Mouse (Mus musculus): ENCODE results near the gene Mchr1. TPM values are rescaled to one million over a fixed set of nuclear protein-coding genes. Genes with fewer than 3 reads are reported as not detected.
"Not testable (repeated sequence)": the region's sequence is repeated elsewhere in the genome, so short reads cannot be mapped to it uniquely, and the experiment has no call there.

Mchr1 gene
- polyA plus RNA-seq, 1 experiment: 1.0 TPM

DNA sequence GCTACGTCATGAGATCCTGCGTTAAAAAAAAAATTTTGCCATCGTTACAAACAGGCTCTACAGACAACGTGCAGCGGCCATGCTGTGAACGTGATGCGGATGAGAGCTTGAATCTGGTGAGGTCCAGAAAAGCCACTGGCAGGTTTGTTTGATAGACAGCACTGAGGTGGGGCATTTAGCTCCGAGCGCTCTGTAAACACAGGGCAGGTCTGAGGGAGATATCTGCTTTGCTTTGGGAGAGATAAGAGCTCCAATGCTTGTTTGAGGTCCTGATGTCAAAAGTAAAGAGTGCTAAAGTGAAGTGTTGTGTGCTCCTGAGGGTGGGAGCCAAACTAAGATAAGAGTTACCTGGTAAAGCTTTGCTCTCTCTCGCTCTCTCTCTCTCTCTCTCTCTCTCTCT lies 38.1 kb upstream of the Mchr1 start:
- DNase-seq: no peak
- 69% methylated on average over 10 of the region's 10 CpGs for WGBS
- TF ChIP-seq POLR2A (IDR thresholded peaks at IDR 0.05; ENCODE audit: borderline replicate concordance, extremely low read depth, low read depth, low read length) (no peak), CTCF (IDR thresholded peaks at IDR 0.05; ENCODE audit: insufficient read depth, low read length) (no peak)
- Histone ChIP-seq H3K4me3 (replicated peaks; ENCODE audit: extremely low read depth, low read depth, low read length) (no peak overlapping the region), H3K4me1 (ENCODE audit: control insufficient read depth, insufficient read depth, low read length) (peaks cover 4% of the 10 kb centered on the region)

DNA sequence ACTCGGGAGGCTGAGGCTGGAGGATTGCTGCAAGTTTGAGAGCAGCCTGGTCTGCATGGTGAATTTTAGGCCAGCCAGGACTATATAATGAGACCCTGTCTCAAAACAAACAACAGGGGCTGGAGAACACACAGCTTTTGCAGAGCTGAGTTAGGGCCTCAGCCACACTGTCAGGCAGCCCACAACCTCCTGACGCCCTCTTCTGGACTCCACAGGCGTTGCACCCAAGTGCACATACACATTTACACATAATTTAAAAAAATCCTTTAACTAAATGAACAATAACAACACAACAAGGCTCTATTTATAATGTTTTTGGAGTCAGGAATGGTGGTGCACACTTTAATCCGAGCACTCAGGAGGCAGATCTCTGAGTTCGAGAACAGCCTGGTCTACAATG lies 36.9 kb upstream of the Mchr1 start:
- H3K4me1 ChIP-seq (ENCODE audit: control insufficient read depth, insufficient read depth, low read length): peaks cover 4% of the 10 kb centered on the region
- TF ChIP-seq CTCF (IDR thresholded peaks at IDR 0.05; ENCODE audit: insufficient read depth, low read length) (0 out of 2 replicates have a peak, but pooled peaks have one; percentile 29), POLR2A (IDR thresholded peaks at IDR 0.05; ENCODE audit: borderline replicate concordance, extremely low read depth, low read depth, low read length) (no peak)
- WGBS: 98% methylated on average over 5 of the region's 5 CpGs
- DNase-seq: no peak
- no peak overlapping the region for H3K4me3 ChIP-seq (replicated peaks; ENCODE audit: extremely low read depth, low read depth, low read length)

DNA sequence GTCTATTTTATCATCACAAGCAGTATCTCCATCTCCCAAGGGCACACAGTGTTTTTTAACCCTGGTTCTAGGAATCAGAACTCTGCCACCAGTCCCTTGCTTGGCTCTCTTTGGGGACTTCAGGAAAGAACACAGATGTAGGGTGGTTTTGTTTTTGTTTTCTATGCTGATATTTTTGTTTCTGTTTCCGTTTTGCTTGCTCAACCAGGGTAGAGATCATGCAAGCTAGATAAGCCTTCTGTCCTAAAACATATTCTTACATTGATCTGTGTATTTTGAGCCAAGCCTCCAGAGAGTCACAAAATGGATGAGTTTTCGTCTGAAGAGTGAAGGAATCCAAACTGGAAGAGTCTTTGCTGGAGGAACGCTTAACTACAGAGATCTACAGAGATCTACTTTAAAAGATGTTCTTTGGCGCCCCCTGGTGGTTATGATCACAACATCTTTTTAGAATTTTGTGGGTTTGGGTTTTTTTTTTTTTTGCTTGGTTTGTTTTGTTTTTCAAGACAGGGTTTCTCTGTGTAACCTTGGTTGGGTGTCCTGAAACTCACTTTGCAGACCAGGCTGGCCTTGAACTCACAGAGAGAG lies 35.8 kb upstream of the Mchr1 start:
- H3K4me1 ChIP-seq (ENCODE audit: control insufficient read depth, insufficient read depth, low read length): peaks cover 4% of the 10 kb centered on the region
- DNase-seq: peak; percentile 50
- TF ChIP-seq POLR2A (IDR thresholded peaks at IDR 0.05; ENCODE audit: borderline replicate concordance, extremely low read depth, low read depth, low read length) (no peak), CTCF (IDR thresholded peaks at IDR 0.05; ENCODE audit: insufficient read depth, low read length) (no peak)
- 8% methylated on average over 4 of the region's 4 CpGs for WGBS
- peak overlapping the region; percentile 63 for H3K4me3 ChIP-seq (replicated peaks; ENCODE audit: extremely low read depth, low read depth, low read length)

DNA sequence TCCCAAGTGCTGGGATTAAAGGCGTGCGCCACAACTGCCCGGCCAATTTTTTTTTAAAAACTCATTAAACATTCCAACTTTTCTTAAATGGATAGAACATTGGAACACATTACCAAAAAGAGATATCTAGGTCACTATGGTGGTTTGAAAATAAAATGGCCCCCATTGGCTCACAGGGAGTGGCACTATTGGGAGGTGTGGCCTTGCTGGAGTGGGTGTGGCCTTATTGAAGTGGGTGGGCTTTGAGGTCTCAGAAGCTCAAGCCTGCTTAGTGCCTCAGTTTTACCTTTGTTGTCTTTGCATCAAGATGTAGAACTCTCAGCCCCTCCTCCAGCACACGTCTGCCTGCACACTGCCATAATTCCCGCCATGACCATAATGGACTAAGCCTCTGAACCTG lies 32.8 kb upstream of the Mchr1 start:
- DNase-seq: no peak
- peaks cover 4% of the 10 kb centered on the region for H3K4me1 ChIP-seq (ENCODE audit: control insufficient read depth, insufficient read depth, low read length)
- no peak overlapping the region for H3K4me3 ChIP-seq (replicated peaks; ENCODE audit: extremely low read depth, low read depth, low read length)
- WGBS: 94% methylated on average over 5 of the region's 5 CpGs
- TF ChIP-seq POLR2A (IDR thresholded peaks at IDR 0.05; ENCODE audit: borderline replicate concordance, extremely low read depth, low read depth, low read length) (no peak), CTCF (IDR thresholded peaks at IDR 0.05; ENCODE audit: insufficient read depth, low read length) (no peak)

DNA sequence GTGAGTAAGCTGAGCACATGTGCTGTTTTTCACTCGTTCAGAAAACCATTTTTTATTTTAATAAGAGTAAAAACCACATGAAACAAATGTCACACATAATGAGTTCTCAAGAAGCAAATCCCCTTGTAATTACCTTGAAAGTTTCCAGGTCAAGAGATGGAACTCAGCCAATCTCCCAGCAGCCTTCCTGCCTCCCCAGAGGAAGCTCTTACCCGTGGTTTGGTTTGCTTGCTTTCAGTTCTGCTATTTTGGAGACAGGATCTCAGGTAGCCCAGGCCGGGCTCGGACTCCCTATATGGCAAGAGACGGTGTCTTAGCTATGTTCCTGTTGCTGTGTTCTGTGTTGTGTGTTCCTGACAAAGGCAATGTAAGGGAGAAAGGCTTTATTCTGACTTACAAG lies 24.8 kb upstream of the Mchr1 start:
- WGBS: 58% methylated on average over 5 of the region's 5 CpGs
- no peak for TF ChIP-seq CTCF (IDR thresholded peaks at IDR 0.05; ENCODE audit: insufficient read depth, low read length)
- no peak overlapping the region for H3K4me3 ChIP-seq (replicated peaks; ENCODE audit: extremely low read depth, low read depth, low read length)
- no peaks in the 10 kb centered on the region for H3K4me1 ChIP-seq (ENCODE audit: control insufficient read depth, insufficient read depth, low read length)
- no peak for DNase-seq

DNA sequence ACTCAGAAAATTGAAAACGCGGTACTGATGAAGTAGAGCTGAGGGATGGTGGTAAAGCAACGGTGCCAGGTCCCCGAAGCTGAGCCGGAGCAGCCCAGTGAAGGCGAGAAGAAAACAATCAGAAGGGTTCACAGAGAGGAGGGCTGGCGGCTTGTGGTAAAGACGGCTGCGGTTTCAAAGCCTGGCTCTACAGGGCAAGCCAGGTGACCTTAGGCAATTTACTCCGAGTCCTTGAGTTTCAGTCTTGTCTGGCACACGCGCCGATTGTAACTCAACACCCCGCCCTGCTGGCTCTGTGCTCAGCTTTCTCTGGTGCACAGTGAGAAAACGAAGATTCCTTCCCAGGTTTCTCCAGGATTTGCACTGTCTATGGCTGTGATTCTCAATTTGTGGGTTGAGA lies 22.3 kb upstream of the Mchr1 start:
- TF ChIP-seq POLR2A (IDR thresholded peaks at IDR 0.05; ENCODE audit: borderline replicate concordance, extremely low read depth, low read depth, low read length): no peak
- no peak for TF ChIP-seq CTCF (IDR thresholded peaks at IDR 0.05; ENCODE audit: insufficient read depth, low read length)
- H3K4me3 ChIP-seq (replicated peaks; ENCODE audit: extremely low read depth, low read depth, low read length): no peak overlapping the region
- H3K4me1 ChIP-seq (ENCODE audit: control insufficient read depth, insufficient read depth, low read length): no peaks in the 10 kb centered on the region
- 47% methylated on average over 15 of the region's 15 CpGs for WGBS
- DNase-seq: no peak

DNA sequence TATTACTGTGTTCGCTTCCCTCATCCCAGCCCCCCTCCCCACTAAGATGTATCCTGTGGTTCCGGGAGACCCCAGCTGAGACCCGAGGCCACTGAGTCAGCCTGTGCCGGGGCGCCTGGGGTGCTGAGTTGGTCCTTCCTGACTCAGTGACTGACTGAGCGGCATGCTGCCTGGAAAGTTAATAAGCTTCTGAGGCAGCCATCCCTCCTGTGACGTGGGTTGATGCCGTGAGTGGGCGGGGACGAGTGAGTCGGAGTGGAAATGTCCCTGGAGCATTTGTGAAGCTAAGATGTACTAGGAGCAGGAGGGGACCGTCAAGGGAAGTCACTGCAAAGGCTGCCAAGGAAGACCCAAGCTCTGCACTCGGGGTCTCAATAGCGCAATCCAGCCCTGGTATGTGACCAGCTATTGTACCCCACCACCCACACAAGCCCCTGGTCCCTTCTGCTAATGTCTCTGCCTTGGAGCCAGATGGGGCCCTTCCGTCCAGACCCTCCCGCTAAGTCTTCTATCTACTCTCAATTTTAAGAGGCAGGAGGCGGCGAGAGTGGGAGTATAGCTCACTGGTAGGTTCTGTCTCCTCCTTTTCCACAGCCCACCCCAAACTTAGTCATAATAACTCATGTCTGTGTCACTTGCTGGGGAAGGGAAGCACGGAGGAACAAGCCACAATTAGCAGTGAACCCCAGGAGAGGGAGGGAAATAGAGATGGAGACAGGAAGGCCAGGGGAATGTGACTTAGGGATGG lies 18.2 kb upstream of the Mchr1 start:
- TF ChIP-seq CTCF (IDR thresholded peaks at IDR 0.05; ENCODE audit: insufficient read depth, low read length) (no peak), POLR2A (IDR thresholded peaks at IDR 0.05; ENCODE audit: borderline replicate concordance, extremely low read depth, low read depth, low read length) (no peak)
- WGBS: 76% methylated on average over 19 of the region's 19 CpGs
- H3K4me1 ChIP-seq (ENCODE audit: control insufficient read depth, insufficient read depth, low read length): no peaks in the 10 kb centered on the region
- H3K4me3 ChIP-seq (replicated peaks; ENCODE audit: extremely low read depth, low read depth, low read length): no peak overlapping the region
- no peak for DNase-seq

DNA sequence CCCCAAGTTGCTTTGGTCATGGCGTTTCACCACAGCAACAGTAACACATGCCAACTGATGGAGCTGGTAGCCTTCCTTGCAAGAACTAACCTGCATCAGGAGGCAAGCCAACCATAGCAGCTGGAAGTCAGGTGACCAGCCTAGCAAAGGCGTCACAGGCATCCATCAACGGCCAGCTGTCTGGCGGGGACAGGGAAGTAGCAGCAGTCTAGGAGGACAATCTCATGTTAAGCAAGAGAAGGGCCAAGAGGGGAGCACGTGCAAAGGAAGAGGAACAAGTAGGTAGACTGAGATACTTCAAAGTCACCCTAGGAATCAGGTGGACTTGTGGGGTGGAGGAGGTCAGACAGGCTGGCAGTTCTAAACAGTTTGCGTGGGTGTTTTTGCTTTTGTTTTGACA lies 16.2 kb upstream of the Mchr1 start:
- no peak for DNase-seq
- TF ChIP-seq POLR2A (IDR thresholded peaks at IDR 0.05; ENCODE audit: borderline replicate concordance, extremely low read depth, low read depth, low read length): no peak
- no peak for TF ChIP-seq CTCF (IDR thresholded peaks at IDR 0.05; ENCODE audit: insufficient read depth, low read length)
- H3K4me3 ChIP-seq (replicated peaks; ENCODE audit: extremely low read depth, low read depth, low read length): no peak overlapping the region
- 46% methylated on average over 6 of the region's 6 CpGs for WGBS
- no peaks in the 10 kb centered on the region for H3K4me1 ChIP-seq (ENCODE audit: control insufficient read depth, insufficient read depth, low read length)

DNA sequence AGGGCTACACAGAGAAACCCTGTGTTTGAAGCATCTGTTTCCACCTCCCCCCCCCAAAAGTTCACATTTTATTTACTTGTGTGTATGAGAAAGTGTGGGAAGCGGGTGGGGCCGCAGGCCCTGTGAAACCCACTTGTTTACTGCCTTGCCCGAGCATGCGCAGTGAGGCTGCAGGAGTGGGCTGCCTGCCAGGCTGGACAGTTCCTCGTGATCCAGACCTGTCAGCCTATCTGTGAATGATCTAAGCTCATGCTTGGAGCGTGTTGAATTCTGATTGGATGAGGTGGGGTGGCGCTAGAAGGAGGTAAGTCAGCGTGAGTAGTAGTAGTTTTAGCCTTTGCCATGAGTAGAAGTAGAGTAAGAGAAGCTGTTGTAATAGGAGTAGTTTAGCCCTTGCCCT lies 15.2 kb upstream of the Mchr1 start:
- not testable (repeated sequence) for DNase-seq; H3K4me1 ChIP-seq (ENCODE audit: control insufficient read depth, insufficient read depth, low read length); H3K4me3 ChIP-seq (replicated peaks; ENCODE audit: extremely low read depth, low read depth, low read length)
- WGBS: 66% methylated on average over 8 of the region's 8 CpGs

DNA sequence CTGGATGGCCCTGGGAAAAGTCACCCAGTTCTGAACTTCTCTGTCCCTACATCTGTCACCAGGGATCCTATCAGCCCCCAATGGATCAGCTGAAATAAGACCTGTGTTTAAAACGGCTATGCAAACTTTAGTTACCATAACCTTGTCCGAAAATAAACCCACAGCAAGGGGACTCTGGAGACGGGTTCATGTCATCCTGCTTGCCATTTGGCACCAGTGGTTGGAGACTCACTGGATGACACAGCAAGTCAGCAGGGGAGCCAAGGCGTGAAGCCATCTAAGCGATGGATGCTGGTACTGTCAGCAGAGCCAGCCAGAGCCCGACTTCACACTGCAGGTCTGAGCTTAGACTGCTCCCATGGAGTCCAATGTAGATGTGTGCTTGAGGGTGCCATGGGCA lies 13.9 kb upstream of the Mchr1 start:
- H3K4me1 ChIP-seq (ENCODE audit: control insufficient read depth, insufficient read depth, low read length): no peaks in the 10 kb centered on the region
- no peak for DNase-seq
- WGBS: 61% methylated on average over 6 of the region's 6 CpGs
- no peak for TF ChIP-seq POLR2A (IDR thresholded peaks at IDR 0.05; ENCODE audit: borderline replicate concordance, extremely low read depth, low read depth, low read length)
- no peak for TF ChIP-seq CTCF (IDR thresholded peaks at IDR 0.05; ENCODE audit: insufficient read depth, low read length)
- no peak overlapping the region for H3K4me3 ChIP-seq (replicated peaks; ENCODE audit: extremely low read depth, low read depth, low read length)

Data from lung, adult 2 months (tissue).